Mouse (Mus musculus) liver, postnatal 0 days (tissue): ENCODE results near the gene Olfr403. TPM values are rescaled to one million over a fixed set of nuclear protein-coding genes. Genes with fewer than 3 reads are reported as not detected.

Source experiments
- ATAC-seq: fragments of 200-750 bp; cut with Nextera tagmentation; 2 replicates; pipeline ENCODE4 v1.8.0; 2017; ENCODE audit warnings: mild to moderate bottlenecking, moderate library complexity
- DNase-seq: peaks from one replicate; pipeline ENCODE4 v3.0.0-alpha.2; 2016
- H3K27ac ChIP-seq: fragments of 300-500 bp; sonication (generic); 2 replicates; pipeline ENCODE4 v1.5.1; 2014; ENCODE audit warnings: antibody characterized with exemption, moderate library complexity, mild to moderate bottlenecking, low read depth
- H3K27me3 ChIP-seq: fragments of 300-500 bp; sonication (generic); 2 replicates; pipeline ENCODE4 v1.6.1; 2014; ENCODE audit warnings: low read length, control low read depth, mixed read lengths; ENCODE audit not compliant: insufficient read depth
- H3K36me3 ChIP-seq: fragments of 300-500 bp; sonication (generic); replicated peaks from 2 replicates; pipeline ENCODE4 v1.6.1; 2014; ENCODE audit warnings: mild to moderate bottlenecking, control low read depth, low read length, moderate library complexity, mixed read lengths; ENCODE audit not compliant: insufficient read depth
- H3K4me1 ChIP-seq: fragments of 300-500 bp; sonication (generic); 2 replicates; pipeline ENCODE4 v1.6.1; 2014; ENCODE audit warnings: antibody characterized with exemption, mild to moderate bottlenecking, control low read depth; ENCODE audit not compliant: insufficient read depth
- H3K4me2 ChIP-seq: fragments of 300-500 bp; sonication (generic); 2 replicates; pipeline ENCODE4 v1.6.1; 2014; ENCODE audit warnings: low read depth, mild to moderate bottlenecking, low read length, moderate library complexity, mixed read lengths
- H3K4me3 ChIP-seq: fragments of 300-500 bp; sonication (generic); 2 replicates; pipeline ENCODE4 v1.5.1; 2014; ENCODE audit warnings: low read depth, low read length
- H3K9ac ChIP-seq: fragments of 300-500 bp; sonication (generic); replicated peaks from 2 replicates; pipeline ENCODE4 v1.6.1; 2014; ENCODE audit warnings: mild to moderate bottlenecking, moderate library complexity
- H3K9me3 ChIP-seq: fragments of 300-500 bp; sonication (generic); 2 replicates; pipeline ENCODE4 v1.6.1; 2016; ENCODE audit warnings: mild to moderate bottlenecking, control low read depth, low read length, mixed read lengths
- CTCF ChIP-seq: sonication (generic); IDR thresholded peaks from 2 replicates; pipeline ENCODE4 v1.5.1; 2016; ENCODE audit warnings: antibody characterized with exemption, low read depth
- EP300 ChIP-seq: IDR thresholded peaks from 2 replicates; pipeline ENCODE4 v1.6.1; 2016; ENCODE audit warnings: antibody characterized with exemption, low read depth, mild to moderate bottlenecking
- WGBS: fragments of 180-500 bp; shearing (Covaris S2); extraction: QIAGEN DNeasy Blood & Tissue Kit; methylation state at CpG from one replicate; pipeline ENCODE4 v1.1.7; 2014; ENCODE audit not compliant: insufficient replicate concordance; 5-methylcytosine and 5-hydroxymethylcytosine counted together
- polyA plus RNA-seq: library from polyadenylated mRNA; unstranded; fragments of >200 nt; fragmentation: Nextera tagmentation; extraction: Ambion mirVana; gene quantifications from 2 replicates; pipeline ENCODE4 v1.2.1, GENCODE M21; 2015

The Olfr403 gene
- polyA plus RNA-seq, 1 experiment from 2014 or later, result not detected

DNA sequence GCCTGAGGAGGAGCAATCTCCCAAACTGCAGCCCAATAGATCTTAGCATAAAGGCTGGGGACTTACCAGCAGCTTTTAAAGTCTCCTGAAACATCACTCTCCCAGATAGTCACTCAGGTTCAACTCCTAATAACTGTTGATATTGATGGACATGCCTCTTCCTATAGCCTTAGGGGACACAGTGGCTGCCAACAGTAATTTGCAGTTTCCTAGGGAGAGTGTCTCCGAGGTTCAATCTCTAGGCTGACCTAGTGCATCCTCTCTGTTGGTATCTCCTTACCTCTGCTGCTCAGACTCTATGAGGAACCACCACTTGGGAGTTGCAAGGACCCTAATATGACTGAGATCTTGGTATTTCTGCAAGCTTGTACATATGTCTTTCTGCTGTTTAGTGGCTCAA, 25.2 kb downstream of the Olfr403 start, which contains the start of gene Olfr43:
Olfr43 (minus strand) TSS at position 101 of the 400 bp plus-strand sequence.
- Histone ChIP-seq H3K27ac (no peak within 1 kb of the TSS), H3K4me3 (no peak within 1 kb of the TSS), H3K27me3 (no peaks in the 10 kb centered on the region), H3K9me3 (no peaks in the 10 kb centered on the region), H3K4me1 (no peaks in the 10 kb centered on the region), H3K36me3 (no peaks in the 10 kb centered on the region), H3K4me2 (no peak within 1 kb of the TSS), H3K9ac (no peak within 1 kb of the TSS)
- ATAC-seq (no peak), DNase-seq (no peak)
- no peak for TF ChIP-seq EP300
- no peak for TF ChIP-seq CTCF
- WGBS, result 50% methylated on average over 1 of the region's 1 CpGs

DNA sequence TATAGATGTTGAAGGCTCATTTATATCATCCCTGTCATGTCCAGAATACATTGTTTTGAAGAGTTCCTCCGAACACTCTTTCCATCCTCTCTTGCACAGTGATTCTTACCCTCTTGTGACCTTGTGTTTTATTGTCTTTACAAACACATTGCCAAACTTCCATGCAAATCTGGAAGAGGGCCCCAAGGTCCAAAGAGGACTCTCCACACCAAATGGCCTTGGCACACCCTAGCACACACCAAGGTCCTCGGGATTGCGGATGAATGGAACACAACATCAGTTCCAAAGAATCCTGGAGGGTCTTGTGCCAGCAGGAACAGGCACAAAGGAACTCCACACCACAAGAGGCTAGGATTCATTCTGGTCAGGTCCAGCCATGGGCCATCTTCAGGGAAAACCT, 55.2 kb downstream of the Olfr403 start:
- Histone ChIP-seq H3K9me3 (no peaks in the 10 kb centered on the region), H3K4me2 (no peak overlapping the region), H3K4me3 (no peak overlapping the region), H3K36me3 (no peaks in the 10 kb centered on the region), H3K27me3 (no peaks in the 10 kb centered on the region), H3K9ac (no peak overlapping the region), H3K27ac (no peak overlapping the region), H3K4me1 (no peaks in the 10 kb centered on the region)
- TF ChIP-seq CTCF (no peak), EP300 (no peak)
- DNase-seq (no peak), ATAC-seq (no peak)
- 82% methylated on average over 3 of the region's 3 CpGs for WGBS

Other genes with a start within 250 kb of the Olfr403 start
- not detected in 2 replicates for gene Olfr23, start 249.6 kb upstream of the Olfr403 start, polyA plus RNA-seq
- gene Olfr397, start 225.4 kb upstream of the Olfr403 start, polyA plus RNA-seq, result not detected in 2 replicates
- gene Olfr398, start 195.8 kb upstream of the Olfr403 start, polyA plus RNA-seq, result not detected in 2 replicates
- not detected in 2 replicates for gene Olfr139, start 129.7 kb upstream of the Olfr403 start, polyA plus RNA-seq
- not detected in 2 replicates for gene Olfr399, start 129.6 kb upstream of the Olfr403 start, polyA plus RNA-seq
- gene Zfp616, start 116.3 kb upstream of the Olfr403 start, polyA plus RNA-seq, result not detected in 2 replicates
- not detected in 2 replicates for gene Olfr401, start 72.5 kb upstream of the Olfr403 start, polyA plus RNA-seq
- gene Olfr402, start 32.7 kb upstream of the Olfr403 start, polyA plus RNA-seq, result not detected in 2 replicates
- not detected in 2 replicates for gene Olfr43, start 25.1 kb downstream of the Olfr403 start, polyA plus RNA-seq
- not detected in 2 replicates for gene Olfr406, start 73.6 kb downstream of the Olfr403 start, polyA plus RNA-seq
- not detected in 2 replicates for gene Olfr59, start 97.5 kb downstream of the Olfr403 start, polyA plus RNA-seq
- not detected in 2 replicates for gene Olfr410, start 151.8 kb downstream of the Olfr403 start, polyA plus RNA-seq
- not detected in 2 replicates for gene Olfr411, start 166.4 kb downstream of the Olfr403 start, polyA plus RNA-seq
- not detected in 2 replicates for gene Olfr412, start 175.8 kb downstream of the Olfr403 start, polyA plus RNA-seq